Comparison of ENCODE assay signal across 12 mouse cellular contexts in the genomic region with DNA sequence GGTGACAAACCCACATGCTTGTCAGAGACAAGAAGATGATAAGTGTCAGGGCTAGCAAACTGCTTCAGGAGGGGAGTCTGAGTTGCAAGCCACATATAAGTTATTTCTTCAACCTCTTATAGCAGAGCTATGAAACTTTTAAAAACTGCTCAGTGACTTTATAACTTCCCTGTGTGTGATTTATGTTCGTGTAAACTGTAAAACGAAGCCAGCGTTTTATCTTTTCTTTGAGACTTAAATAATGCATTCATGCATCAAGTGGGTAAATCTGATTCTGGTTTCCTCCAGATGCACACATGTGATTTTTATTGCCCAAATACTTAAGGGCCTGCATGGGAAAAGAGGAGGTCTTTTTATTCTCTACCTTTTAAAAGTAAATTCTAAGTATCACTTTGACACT.
DNase-seq lines count a peak whose midpoint lies in the region; ATAC-seq and TF ChIP-seq lines count a peak whose summit lies in the region.
"Had no signal": no experiment of that assay in that cellular context is flagged by ENCODE, and none has a peak within 500 bp of the region (broad histone marks: within the 10 kb centered on the region; RNA-seq: fewer than 3 reads in every experiment).

No protein-coding gene starts in this region.

- H3K4me3 ChIP-seq in heart, embryonic 14.5 days (ENCODE audit: control insufficient read depth in 1 of 2, insufficient read depth in 1 of 2, low read depth in 1 of 2, low read length in 2 of 2): no peak overlapping the region
- H3K4me3 ChIP-seq in heart, adult 2 months: no peak overlapping the region
- H3K4me3 ChIP-seq in lung, embryonic 14.5 days (ENCODE audit: low read depth, low read length): no peak overlapping the region
- H3K4me3 ChIP-seq in hindbrain, embryonic 14.5 days (replicated peaks; ENCODE audit: low read length): no peak overlapping the region
- no peak overlapping the region for H3K4me3 ChIP-seq in midbrain, embryonic 15.5 days
- H3K4me3 ChIP-seq in forebrain, embryonic 12.5 days (replicated peaks): no peak overlapping the region
- H3K4me3 ChIP-seq: forebrain, embryonic 13.5 days; lung, embryonic 15.5 days had no signal

- ATAC-seq in heart, embryonic 14.5 days (ENCODE audit: insufficient number of reproducible peaks, insufficient read depth, low FRiP score, low read depth): no peak
- no peak for ATAC-seq in lung, embryonic 14.5 days (ENCODE audit: insufficient read depth)
- no peak for ATAC-seq in hindbrain, embryonic 14.5 days (ENCODE audit: low FRiP score)
- ATAC-seq in midbrain, embryonic 15.5 days (replicated peaks): no peak
- no peak for ATAC-seq in forebrain, embryonic 12.5 days (ENCODE audit: low FRiP score)

- H3K36me3 ChIP-seq in heart, embryonic 14.5 days (ENCODE audit: control insufficient read depth, insufficient read depth, low read length): no peaks in the 10 kb centered on the region
- H3K36me3 ChIP-seq in heart, adult 2 months (ENCODE audit: control insufficient read depth, insufficient read depth, low read length): peaks cover 7% of the 10 kb centered on the region
- no peaks in the 10 kb centered on the region for H3K36me3 ChIP-seq in lung, embryonic 14.5 days (ENCODE audit: insufficient read depth)
- no peaks in the 10 kb centered on the region for H3K36me3 ChIP-seq in hindbrain, embryonic 14.5 days (replicated peaks; ENCODE audit: control insufficient read depth, insufficient read depth)
- no peaks in the 10 kb centered on the region for H3K36me3 ChIP-seq in midbrain, embryonic 15.5 days (replicated peaks)
- no peaks in the 10 kb centered on the region for H3K36me3 ChIP-seq in forebrain, embryonic 12.5 days (replicated peaks)
- H3K36me3 ChIP-seq: lung, embryonic 15.5 days had no signal

- H3K9ac ChIP-seq in heart, embryonic 14.5 days (ENCODE audit: low read length): no peak overlapping the region
- no peak overlapping the region for H3K9ac ChIP-seq in heart, adult 2 months (ENCODE audit: low read depth, low read length)
- H3K9ac ChIP-seq in lung, embryonic 14.5 days: no peak overlapping the region
- no peak overlapping the region for H3K9ac ChIP-seq in hindbrain, embryonic 14.5 days
- no peak overlapping the region for H3K9ac ChIP-seq in midbrain, embryonic 15.5 days
- no peak overlapping the region for H3K9ac ChIP-seq in forebrain, embryonic 12.5 days
- H3K9ac ChIP-seq: forebrain, embryonic 13.5 days; lung, embryonic 15.5 days had no signal

- peak overlapping the region; percentile 40; the same call in 1 of the 2 replicates for H3K4me2 ChIP-seq in heart, embryonic 14.5 days (ENCODE audit: low read length)
- H3K4me2 ChIP-seq in lung, embryonic 14.5 days: no peak overlapping the region
- no peak overlapping the region for H3K4me2 ChIP-seq in hindbrain, embryonic 14.5 days (replicated peaks)
- no peak overlapping the region for H3K4me2 ChIP-seq in midbrain, embryonic 15.5 days
- H3K4me2 ChIP-seq in forebrain, embryonic 12.5 days: no peak overlapping the region
- H3K4me2 ChIP-seq: lung, embryonic 15.5 days had no signal

- intact Hi-C loops in heart, adult 2 months (cut with DNase I): no loop called here

- H3K27me3 ChIP-seq in heart, embryonic 14.5 days (ENCODE audit: control insufficient read depth, insufficient read depth, low read length): no peaks in the 10 kb centered on the region
- H3K27me3 ChIP-seq in heart, adult 2 months (ENCODE audit: control insufficient read depth, insufficient read depth, low read length): no peaks in the 10 kb centered on the region
- H3K27me3 ChIP-seq in lung, embryonic 14.5 days (ENCODE audit: insufficient read depth, low read length): no peaks in the 10 kb centered on the region
- H3K27me3 ChIP-seq in hindbrain, embryonic 14.5 days (ENCODE audit: control insufficient read depth, insufficient read depth, low read length): no peaks in the 10 kb centered on the region
- H3K27me3 ChIP-seq in midbrain, embryonic 15.5 days (replicated peaks): no peaks in the 10 kb centered on the region
- no peaks in the 10 kb centered on the region for H3K27me3 ChIP-seq in forebrain, embryonic 12.5 days
- H3K27me3 ChIP-seq: forebrain, embryonic 13.5 days; lung, embryonic 15.5 days had no signal

- TF ChIP-seq POLR2A in heart, adult 2 months (IDR thresholded peaks at IDR 0.05; ENCODE audit: insufficient read depth, low read depth, low read length): no peak

- TF ChIP-seq CTCF in heart, adult 2 months (IDR thresholded peaks at IDR 0.05): no peak
- no peak for TF ChIP-seq CTCF in lung, embryonic 14.5 days (IDR thresholded peaks at IDR 0.05; ENCODE audit: low read depth)

- H3K79me2 ChIP-seq in heart, adult 2 months (replicated peaks; ENCODE audit: control insufficient read depth, insufficient read depth, low read length): no peaks in the 10 kb centered on the region; the same call in 1 of the 2 replicates

- no peak for TF ChIP-seq EP300 in heart, adult 2 months (IDR thresholded peaks at IDR 0.05; ENCODE audit: insufficient read depth, low read depth, low read length)

- WGBS in heart, embryonic 14.5 days: 65% methylated on average over 3 of the region's 3 CpGs
- 72% methylated on average over 3 of the region's 3 CpGs for WGBS in heart, adult 2 months
- 37% methylated on average over 3 of the region's 3 CpGs for WGBS in lung, embryonic 14.5 days
- WGBS in hindbrain, embryonic 14.5 days: 84% methylated on average over 3 of the region's 3 CpGs
- WGBS in midbrain, embryonic 15.5 days: 85% methylated on average over 3 of the region's 3 CpGs
- WGBS in forebrain, embryonic 12.5 days: 86% methylated on average over 3 of the region's 3 CpGs

- H3K27ac ChIP-seq in heart, embryonic 14.5 days (replicated peaks in 1 of 2; ENCODE audit: control insufficient read depth in 1 of 2, insufficient read depth in 1 of 2, low read depth in 2 of 2, low read length in 2 of 2): peak overlapping the region; percentile 31 to 58
- H3K27ac ChIP-seq in heart, adult 2 months: no peak overlapping the region; the same call in 1 of the 2 replicates
- H3K27ac ChIP-seq in lung, embryonic 14.5 days (ENCODE audit: low read depth): peak overlapping the region; percentile 54; the same call in 1 of the 2 replicates
- H3K27ac ChIP-seq in hindbrain, embryonic 14.5 days: peak overlapping the region; percentile 39
- H3K27ac ChIP-seq in midbrain, embryonic 15.5 days: peak overlapping the region; percentile 20; the same call in 1 of the 2 replicates
- no peak overlapping the region for H3K27ac ChIP-seq in forebrain, embryonic 12.5 days
- H3K27ac ChIP-seq: forebrain, embryonic 13.5 days; lung, embryonic 15.5 days had no signal

- H3K4me1 ChIP-seq in heart, embryonic 14.5 days (ENCODE audit: control insufficient read depth in 2 of 2, insufficient read depth in 2 of 2, low read length in 2 of 2): peaks cover 26 to 46% of the 10 kb centered on the region in 2 experiments
- peaks cover 11% of the 10 kb centered on the region for H3K4me1 ChIP-seq in heart, adult 2 months (ENCODE audit: control insufficient read depth, insufficient read depth, low read length)
- H3K4me1 ChIP-seq in lung, embryonic 14.5 days (ENCODE audit: insufficient read depth): peaks cover 17% of the 10 kb centered on the region
- H3K4me1 ChIP-seq in hindbrain, embryonic 14.5 days (replicated peaks; ENCODE audit: control insufficient read depth, insufficient read depth, low read length): peaks cover 34% of the 10 kb centered on the region
- peaks cover 29% of the 10 kb centered on the region for H3K4me1 ChIP-seq in midbrain, embryonic 15.5 days
- peaks cover 38% of the 10 kb centered on the region for H3K4me1 ChIP-seq in forebrain, embryonic 12.5 days

- DNase-seq in heart, adult 2 months: no peak
- no peak for DNase-seq in lung, embryonic 14.5 days
- DNase-seq in lung, adult 18-20 months: no peak
- no peak for DNase-seq in hindbrain, embryonic 14.5 days (ENCODE audit: low spot score)
- DNase-seq in liver: no peak
- DNase-seq: right cerebral cortex, postnatal 14 days; thymus, adult 2 months had no signal

- H3K9me3 ChIP-seq in heart, embryonic 14.5 days (ENCODE audit: control insufficient read depth, low read length): no peaks in the 10 kb centered on the region
- no peaks in the 10 kb centered on the region for H3K9me3 ChIP-seq in lung, embryonic 14.5 days (ENCODE audit: low read depth, low read length)
- H3K9me3 ChIP-seq in hindbrain, embryonic 14.5 days (ENCODE audit: control insufficient read depth, low read length): no peaks in the 10 kb centered on the region
- no peaks in the 10 kb centered on the region for H3K9me3 ChIP-seq in midbrain, embryonic 15.5 days
- H3K9me3 ChIP-seq in forebrain, embryonic 12.5 days: no peaks in the 10 kb centered on the region
- H3K9me3 ChIP-seq: forebrain, embryonic 13.5 days; lung, embryonic 15.5 days had no signal

Comparison
In these comparisons a context has a peak if more than half of its experiments do, and no peak if none do; other contexts are left out.
1. H3K27ac ChIP-seq: peak in heart, embryonic 14.5 days (2 of 2), lung, embryonic 14.5 days (single experiment), hindbrain, embryonic 14.5 days (single experiment) and midbrain, embryonic 15.5 days (single experiment); none in heart, adult 2 months (single experiment) and forebrain, embryonic 12.5 days (single experiment).